Mouse (Mus musculus) testis, adult 2 months (tissue): Measurements from ENCODE around the gene Qtrt1. TPM values are rescaled to one million over a fixed set of nuclear protein-coding genes. Genes with fewer than 3 reads are reported as not detected.
"Not testable (repeated sequence)": the region's sequence is repeated elsewhere in the genome, so short reads cannot be mapped to it uniquely, and the experiment has no call there.

Experiments used
- H3K27ac ChIP-seq: fragments of 200-500 bp; 2 replicates; pipeline ENCODE4 v1.5.1; 2012; ENCODE audit warnings: low read depth, low read length; ENCODE audit not compliant: control insufficient read depth, insufficient read depth
- H3K27me3 ChIP-seq: fragments of 200-500 bp; 2 replicates; pipeline ENCODE4 v1.6.1; 2012; ENCODE audit warnings: mild to moderate bottlenecking, low read length, moderate library complexity; ENCODE audit not compliant: control insufficient read depth, insufficient read depth
- H3K36me3 ChIP-seq: fragments of 200-500 bp; 2 replicates; pipeline ENCODE4 v1.6.1; 2012; ENCODE audit warnings: mild to moderate bottlenecking, low read length; ENCODE audit not compliant: control insufficient read depth, insufficient read depth
- H3K4me1 ChIP-seq: fragments of 200-500 bp; 2 replicates; pipeline ENCODE4 v1.6.1; 2012; ENCODE audit warnings: low read length; ENCODE audit not compliant: control insufficient read depth, insufficient read depth
- H3K4me3 ChIP-seq: fragments of 200-500 bp; 2 replicates; pipeline ENCODE4 v1.5.1; 2012; ENCODE audit warnings: low read depth, mild to moderate bottlenecking, low read length, moderate library complexity, mixed read lengths; ENCODE audit not compliant: control insufficient read depth
- CTCF ChIP-seq: fragments of 200-500 bp; IDR thresholded peaks from 2 replicates; pipeline ENCODE4 v1.5.1; 2012; ENCODE audit warnings: low read depth, mild to moderate bottlenecking, inconsistent platforms, low read length, moderate library complexity; ENCODE audit not compliant: control insufficient read depth, insufficient read depth, insufficient replicate concordance
- POLR2A ChIP-seq: fragments of 200-500 bp; IDR thresholded peaks from 2 replicates; pipeline ENCODE4 v1.6.1; 2012; ENCODE audit warnings: low read depth, mild to moderate bottlenecking, inconsistent platforms, low read length, moderate library complexity; ENCODE audit not compliant: control insufficient read depth
- polyA plus RNA-seq: library from polyadenylated mRNA; depleted of rRNA; stranded (reverse); fragments of >200 nt; gene quantifications from 2 replicates; pipeline ENCODE4 v1.2.3, GENCODE M21; 2012; rRNA removed

The Qtrt1 gene
- polyA plus RNA-seq, 1 experiment = 19.6 TPM

DNA sequence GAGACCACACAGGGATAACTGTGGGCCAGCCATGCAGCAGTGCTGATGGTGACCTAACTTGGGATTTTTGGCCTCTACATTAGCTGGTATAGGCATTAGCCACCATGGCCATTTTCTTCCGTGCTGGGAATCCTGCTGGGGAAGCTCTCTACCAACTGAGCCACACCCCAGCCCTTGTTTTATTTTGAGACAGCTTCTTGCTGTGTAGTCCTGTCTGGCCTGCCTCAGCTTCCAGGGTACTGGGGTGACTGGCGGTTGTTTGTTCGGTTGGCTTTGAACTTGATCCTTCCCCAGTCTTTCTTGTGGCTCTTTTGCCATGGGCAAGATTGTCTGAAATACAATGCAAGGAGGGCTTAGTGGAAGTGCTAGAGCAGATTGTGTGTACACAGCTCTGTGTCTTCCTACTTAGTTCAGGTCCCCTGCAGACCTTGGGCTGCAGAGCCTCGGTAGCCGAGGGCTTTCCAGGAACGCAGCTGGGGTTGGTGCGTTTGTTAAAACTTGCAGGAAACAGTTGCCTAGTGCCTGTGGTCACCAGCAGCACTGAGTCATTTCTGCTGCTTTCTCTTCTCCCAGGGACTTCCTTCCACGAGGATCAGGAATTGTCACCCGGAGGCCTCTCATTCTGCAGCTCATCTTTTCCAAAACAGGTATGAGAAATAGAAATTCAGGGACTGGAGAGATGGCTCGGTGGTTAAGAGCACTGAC, 45.4 kb downstream of the Qtrt1 start:
- Histone ChIP-seq H3K27ac (no peak overlapping the region), H3K4me1 (peaks cover 3% of the 10 kb centered on the region), H3K36me3 (peaks cover 2% of the 10 kb centered on the region; the same call in 1 of the 2 replicates), H3K4me3 (no peak overlapping the region), H3K27me3 (no peaks in the 10 kb centered on the region)
- TF ChIP-seq CTCF (no peak), POLR2A (no peak)

GRCm38 (mm10) chr9:21458821-21459220, 47.2 kb downstream of the Qtrt1 start:
- TF ChIP-seq CTCF (no peak), POLR2A (no peak)
- peaks cover 3% of the 10 kb centered on the region for H3K4me1 ChIP-seq
- peaks cover 2% of the 10 kb centered on the region; the same call in 1 of the 2 replicates for H3K36me3 ChIP-seq
- H3K4me3 ChIP-seq = no peak overlapping the region
- no peaks in the 10 kb centered on the region for H3K27me3 ChIP-seq
- no peak overlapping the region for H3K27ac ChIP-seq

DNA sequence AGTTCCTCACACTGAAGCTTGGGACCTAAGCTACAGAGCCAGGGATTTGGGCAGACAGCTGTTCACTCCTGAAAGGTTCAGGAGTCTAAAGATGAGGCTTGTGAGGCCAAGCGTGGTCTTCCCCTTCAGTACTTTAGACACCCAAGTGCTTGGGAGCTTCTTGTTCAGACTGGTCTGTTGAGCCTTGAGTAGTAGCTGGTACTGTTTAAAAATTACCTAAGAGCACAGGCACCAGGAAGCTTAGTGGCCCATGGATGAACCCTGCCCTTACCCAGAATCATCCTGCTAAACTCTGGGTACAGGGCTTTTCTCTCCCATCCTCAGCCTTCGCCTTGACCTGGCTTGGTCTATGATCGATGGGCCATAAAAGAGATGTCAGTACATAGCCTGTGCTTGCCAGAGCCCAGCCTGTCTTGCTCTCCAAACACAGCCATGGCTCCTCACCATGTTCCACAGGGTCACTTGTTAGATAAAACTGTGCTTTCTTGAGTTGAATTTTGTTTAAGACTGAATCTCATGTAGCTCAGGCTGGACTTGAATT, 48.8 kb downstream of the Qtrt1 start:
- Histone ChIP-seq H3K4me3 (no peak overlapping the region), H3K27me3 (no peaks in the 10 kb centered on the region), H3K27ac (no peak overlapping the region), H3K4me1 (peaks cover 3% of the 10 kb centered on the region), H3K36me3 (peaks cover 2% of the 10 kb centered on the region; the same call in 1 of the 2 replicates)
- TF ChIP-seq POLR2A (no peak), CTCF (no peak)

GRCm38 (mm10) chr9:21463138-21463590, 51.5 kb downstream of the Qtrt1 start:
- Histone ChIP-seq H3K4me3 (no peak overlapping the region), H3K36me3 (peaks cover 2% of the 10 kb centered on the region; the same call in 1 of the 2 replicates), H3K4me1 (no peaks in the 10 kb centered on the region; the same call in 1 of the 2 replicates), H3K27ac (0 out of 2 replicates have a peak overlapping the region, but pooled peaks have one; percentile 33), H3K27me3 (no peaks in the 10 kb centered on the region)
- TF ChIP-seq POLR2A (no peak), CTCF (no peak)

DNA sequence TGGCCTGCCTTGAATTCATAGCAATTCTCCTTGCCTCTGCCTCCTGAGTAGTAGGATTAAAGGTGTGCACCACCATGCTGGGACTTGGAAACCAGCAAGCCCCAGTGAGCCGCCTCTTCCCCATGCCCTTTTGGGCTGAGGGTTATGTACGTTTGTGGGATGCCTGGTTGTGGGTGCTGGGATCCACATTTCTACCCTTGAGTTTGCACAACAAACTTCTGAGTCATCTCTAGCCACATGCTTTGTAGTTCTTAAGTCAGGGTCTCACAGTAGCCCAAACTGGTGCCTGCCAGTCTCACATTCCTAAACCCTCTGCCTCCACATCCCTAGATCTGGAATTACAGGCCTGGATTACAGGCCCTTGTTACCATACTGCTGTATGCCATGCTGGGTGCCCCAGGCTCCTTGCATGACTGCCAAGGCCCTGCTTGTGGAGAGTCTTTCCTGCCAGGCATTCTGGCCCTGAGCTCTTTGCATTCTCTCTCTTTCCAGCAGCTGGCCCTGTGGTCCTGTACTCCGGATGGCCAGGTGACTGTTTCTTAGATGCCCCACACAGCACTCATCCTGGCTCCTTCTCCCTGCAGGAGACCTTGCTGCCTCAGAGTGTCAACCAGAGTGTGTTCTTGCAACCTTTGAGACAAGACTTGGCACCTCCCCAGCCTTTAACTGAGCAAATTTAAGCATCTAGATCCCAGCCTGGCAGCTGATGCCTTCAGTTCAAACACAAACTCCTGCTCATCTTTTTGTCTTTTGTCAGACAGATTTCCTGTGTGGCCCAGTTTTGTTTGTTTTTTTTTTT, 52.3 kb downstream of the Qtrt1 start:
- peaks cover 2% of the 10 kb centered on the region; the same call in 1 of the 2 replicates for H3K36me3 ChIP-seq
- H3K27me3 ChIP-seq = no peaks in the 10 kb centered on the region
- TF ChIP-seq POLR2A = no peak
- TF ChIP-seq CTCF = no peak
- no peak overlapping the region for H3K27ac ChIP-seq
- no peaks in the 10 kb centered on the region; the same call in 1 of the 2 replicates for H3K4me1 ChIP-seq
- H3K4me3 ChIP-seq = no peak overlapping the region

GRCm38 (mm10) chr9:21464565-21464928, 52.9 kb downstream of the Qtrt1 start:
- H3K36me3 ChIP-seq, H3K27ac ChIP-seq, H3K4me1 ChIP-seq, H3K4me3 ChIP-seq, H3K27me3 ChIP-seq: not testable (repeated sequence)

DNA sequence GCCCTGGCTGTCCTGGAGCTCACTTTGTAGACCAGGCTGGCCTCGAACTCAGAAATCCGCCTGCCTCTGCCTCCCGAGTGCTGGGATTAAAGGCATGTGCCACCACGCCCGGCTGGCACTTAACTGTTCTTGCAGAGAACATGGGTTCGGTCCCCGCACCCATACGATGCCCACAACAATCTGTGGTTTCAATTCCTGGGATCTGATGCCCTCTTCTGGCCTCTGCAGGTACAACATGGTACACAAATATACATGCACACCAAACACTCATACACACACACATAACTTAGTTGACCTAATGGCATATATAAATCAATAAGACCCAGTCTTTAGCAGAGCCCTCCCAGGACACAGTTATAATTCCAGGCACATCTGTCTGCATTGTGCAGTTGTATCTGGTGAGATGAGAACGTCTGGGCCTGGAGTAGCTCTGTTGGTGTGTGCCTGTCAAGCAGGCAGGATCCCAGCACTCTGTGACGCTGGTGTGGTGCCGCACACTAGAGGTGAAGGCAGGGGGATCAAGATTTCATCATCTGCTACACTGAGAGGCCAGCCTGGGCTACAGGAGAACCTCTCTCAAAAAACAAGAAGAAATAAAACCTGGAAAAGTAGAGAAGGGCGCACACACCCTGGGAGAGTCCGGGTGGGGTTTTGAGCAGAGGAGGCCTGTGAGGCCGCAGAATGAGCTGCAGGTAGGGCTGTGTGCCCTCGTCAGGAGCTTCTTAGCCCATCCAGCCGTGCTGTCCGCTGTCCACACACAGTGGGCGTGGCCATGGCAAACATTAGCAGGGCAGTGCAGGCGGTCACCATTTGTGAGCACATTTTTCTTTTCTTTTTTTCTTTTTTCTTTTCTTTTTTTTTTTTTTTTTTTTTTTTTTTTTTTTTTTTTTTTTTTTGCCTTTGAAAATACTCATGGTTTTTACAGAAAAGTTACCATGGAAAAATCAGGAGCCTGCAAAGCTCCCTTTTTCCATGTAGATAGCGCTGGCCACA, 57.7 kb downstream of the Qtrt1 start:
- H3K27me3 ChIP-seq = no peaks in the 10 kb centered on the region
- H3K27ac ChIP-seq = no peak overlapping the region
- no peak overlapping the region for H3K4me3 ChIP-seq
- TF ChIP-seq CTCF = peak; percentile 12; the same call in 1 of the 2 replicates
- no peak for TF ChIP-seq POLR2A
- H3K4me1 ChIP-seq = no peaks in the 10 kb centered on the region
- peaks cover 2% of the 10 kb centered on the region for H3K36me3 ChIP-seq

Other genes starting within 250 kb of the Qtrt1 start
- 80.2 and 82.0 TPM in 2 replicates for gene Pde4a, start 246.1 kb upstream of the Qtrt1 start, polyA plus RNA-seq
- 46.9 and 52.8 TPM in 2 replicates for gene Keap1, start 172.5 kb upstream of the Qtrt1 start, polyA plus RNA-seq
- gene S1pr5, start 163.4 kb upstream of the Qtrt1 start, polyA plus RNA-seq = not detected in 2 replicates
- 27.5 and 31.8 TPM in 2 replicates for gene Atg4d, start 146.5 kb upstream of the Qtrt1 start, polyA plus RNA-seq
- 35.0 and 36.9 TPM in 2 replicates for gene Kri1, start 123.9 kb upstream of the Qtrt1 start, polyA plus RNA-seq
- gene Cdkn2d, start 120.4 kb upstream of the Qtrt1 start, polyA plus RNA-seq = 98.6 and 107 TPM in 2 replicates
- gene Ap1m2, start 99.5 kb upstream of the Qtrt1 start, polyA plus RNA-seq = 3.0 and 3.8 TPM in 2 replicates
- 35.1 and 47.1 TPM in 2 replicates for gene Slc44a2, start 91.1 kb upstream of the Qtrt1 start, polyA plus RNA-seq
- gene Ilf3, start 44.0 kb upstream of the Qtrt1 start, polyA plus RNA-seq = 81.9 and 82.1 TPM in 2 replicates
- gene Dnm2, start 13.1 kb downstream of the Qtrt1 start, polyA plus RNA-seq = 158 and 183 TPM in 2 replicates
- 21.3 and 22.4 TPM in 2 replicates for gene Tmed1, start 98.4 kb downstream of the Qtrt1 start, polyA plus RNA-seq
- gene AB124611, start 114.3 kb downstream of the Qtrt1 start, polyA plus RNA-seq = 0.17 and 0.23 TPM in 2 replicates
- 240 and 245 TPM in 2 replicates for gene Carm1, start 135.1 kb downstream of the Qtrt1 start, polyA plus RNA-seq
- gene Timm29, start 180.9 kb downstream of the Qtrt1 start, polyA plus RNA-seq = 16.5 and 17.0 TPM in 2 replicates
- 33.8 and 35.6 TPM in 2 replicates for gene Yipf2, start 181.0 kb downstream of the Qtrt1 start, polyA plus RNA-seq
- gene Smarca4, start 204.3 kb downstream of the Qtrt1 start, polyA plus RNA-seq = 44.4 and 45.4 TPM in 2 replicates